Mouse (Mus musculus) liver, embryonic 14.5 days (tissue): ENCODE measurements around the gene Ubl3.

Source experiments
- CTCF ChIP-seq: IDR thresholded peaks from 2 replicates; pipeline ENCODE4 v1.5.1; 2016; ENCODE audit warnings: antibody characterized with exemption, low read depth, control low read depth
- EP300 ChIP-seq: IDR thresholded peaks from 2 replicates; pipeline ENCODE4 v1.6.1; 2016; ENCODE audit warnings: antibody characterized with exemption, low read depth

GRCm38 (mm10) chr5:148512042-148512640, 40.4 kb downstream of the Ubl3 start:
- no peak for TF ChIP-seq CTCF
- no peak for TF ChIP-seq EP300
